Mouse (Mus musculus): ENCODE measurements around the gene Ugt1a10.

The Ugt1a10 gene

DNA sequence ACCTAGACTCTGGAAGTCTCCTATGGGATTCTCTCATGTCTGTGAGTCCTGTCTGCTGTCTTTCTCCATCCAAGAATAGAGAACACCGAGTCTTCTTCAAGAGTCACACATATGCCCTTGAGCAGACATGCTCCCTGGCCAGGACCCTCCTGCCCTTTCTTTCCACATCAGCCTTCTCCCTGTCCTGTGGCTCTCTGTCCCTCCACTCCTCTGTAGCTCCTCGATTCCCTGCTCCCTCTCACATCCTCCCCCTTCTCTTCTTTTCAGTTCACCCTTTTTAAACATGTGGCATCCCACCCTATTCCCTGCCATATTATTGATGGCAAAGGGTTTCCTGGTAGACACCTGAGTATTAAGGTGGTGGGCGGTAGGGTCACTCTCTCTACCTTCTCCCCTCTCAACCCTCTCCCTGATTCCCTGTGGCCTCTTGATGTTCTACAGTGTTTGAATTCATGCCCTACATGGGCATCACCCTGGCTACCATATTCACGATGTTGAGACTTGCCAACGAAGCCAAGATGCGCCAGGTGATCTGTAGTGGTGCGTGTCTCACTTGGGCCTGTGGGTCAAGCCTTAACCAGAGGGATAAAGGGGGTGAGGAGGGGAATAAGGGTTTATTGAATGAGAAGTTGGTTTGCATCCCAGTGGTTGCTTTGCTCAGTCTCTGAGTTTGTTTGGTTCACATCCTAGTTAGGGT, 176.8 kb downstream of the Ugt1a10 start:
- DNase-seq: no peak

DNA sequence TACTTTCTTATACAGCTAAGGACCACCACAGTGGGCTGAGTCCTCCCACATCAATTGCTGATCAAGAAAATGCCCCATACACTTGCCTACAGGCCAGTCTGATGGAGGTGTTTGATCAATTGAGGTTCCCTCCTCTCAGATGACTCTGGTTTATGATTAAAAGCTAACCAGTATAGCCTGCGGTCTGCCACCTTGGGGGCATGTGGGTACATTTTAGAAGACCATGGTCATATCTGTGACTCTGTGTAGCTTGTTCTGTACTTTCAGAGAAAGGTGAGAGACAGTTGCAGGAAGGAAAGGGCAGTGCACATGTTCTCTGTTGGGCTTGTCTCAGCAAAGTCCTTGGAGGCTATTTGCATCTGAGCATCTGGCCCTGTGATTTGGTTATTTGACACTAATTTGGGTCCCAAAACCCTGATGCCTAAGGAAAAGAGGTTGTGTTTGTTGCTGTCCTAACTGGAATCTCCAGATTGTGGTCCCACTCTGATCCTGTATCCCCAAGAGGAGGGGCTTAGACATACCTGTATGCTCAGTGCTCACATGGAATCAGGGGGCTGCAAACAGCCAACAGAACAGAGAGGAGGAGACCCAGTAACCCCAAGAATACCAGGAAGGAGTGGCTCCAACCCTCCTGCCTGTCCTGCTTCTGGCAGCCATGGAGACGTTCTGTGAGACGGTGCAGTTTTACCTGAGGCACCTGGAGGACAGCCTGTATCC, 177.6 kb downstream of the Ugt1a10 start:
- DNase-seq: no peak

DNA sequence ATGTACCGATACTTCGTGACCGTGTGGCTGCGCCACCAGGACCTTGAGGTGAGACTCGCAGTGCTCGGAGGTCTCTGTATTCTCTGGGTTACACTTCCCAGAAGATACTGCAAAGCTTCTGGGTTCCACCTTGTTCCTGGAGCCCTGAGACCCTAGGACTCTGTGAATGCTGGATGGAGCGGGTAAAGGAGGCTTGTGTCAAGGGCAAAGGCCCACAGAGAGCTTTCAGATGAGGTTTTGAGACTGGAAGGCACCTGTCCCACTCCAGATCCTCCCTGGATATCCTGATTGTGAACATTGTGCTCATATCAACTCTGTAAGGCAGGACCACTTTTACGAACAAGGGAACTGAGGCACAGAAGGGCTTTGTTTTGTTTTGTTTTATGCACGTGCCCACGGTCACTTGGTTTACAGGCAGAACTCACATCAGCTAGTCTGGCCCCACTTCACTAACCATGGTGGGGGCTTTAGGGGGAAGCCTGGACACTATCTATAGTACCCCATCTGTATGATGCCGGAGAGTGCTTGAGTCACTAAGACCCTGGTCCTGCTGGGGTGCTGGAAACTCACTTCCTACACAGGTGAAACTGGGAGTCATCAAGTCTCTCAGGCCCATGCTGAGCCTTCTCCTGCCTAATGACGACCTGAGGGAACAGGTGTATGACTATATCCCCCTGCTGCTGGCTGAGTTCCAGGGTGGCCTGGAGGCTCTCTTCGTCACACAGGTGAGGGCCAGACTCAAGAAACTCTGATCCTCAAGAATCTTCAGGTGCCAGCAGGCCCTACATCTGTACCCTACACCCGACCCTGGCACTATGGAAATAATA, 178.4 kb downstream of the Ugt1a10 start:
- DNase-seq: peak in 1 of 2 experiments; percentile 27

DNA sequence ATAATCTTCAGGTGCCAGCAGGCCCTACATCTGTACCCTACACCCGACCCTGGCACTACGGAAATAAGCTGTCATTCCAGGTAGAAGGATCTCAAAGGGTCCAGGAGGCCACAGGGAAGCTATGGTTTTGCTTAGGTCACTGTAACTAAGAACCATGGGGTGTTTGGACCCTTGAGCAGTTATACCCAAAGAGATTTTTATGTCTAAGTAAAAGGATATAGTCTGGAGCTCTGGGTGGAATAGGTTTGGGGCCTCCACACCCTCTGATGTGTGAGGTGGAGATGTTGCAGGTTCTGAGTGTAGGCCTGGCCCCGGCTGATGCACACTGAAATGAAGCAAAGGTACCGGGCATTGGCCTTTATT, 179.0 kb downstream of the Ugt1a10 start:
- DNase-seq: no peak

DNA sequence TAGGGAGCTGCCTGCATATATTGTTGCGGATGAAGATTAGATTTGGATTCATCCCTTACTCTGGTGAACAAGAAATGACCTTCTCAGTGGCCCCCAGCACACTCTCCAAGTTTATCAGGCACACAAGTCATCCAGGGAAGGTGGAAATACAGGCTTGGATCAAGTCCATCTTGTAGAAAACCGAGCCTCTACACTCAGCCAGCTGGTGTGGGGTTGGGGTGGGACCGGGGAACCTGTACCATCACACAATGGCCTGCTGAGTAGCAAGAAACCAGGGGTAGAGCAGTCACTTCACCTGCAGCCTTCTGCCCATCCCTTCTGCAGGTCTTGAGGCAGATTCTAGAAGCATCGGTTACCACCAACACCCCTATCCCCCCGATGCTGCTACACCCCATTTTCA, 179.5 kb downstream of the Ugt1a10 start:
- peak in 1 of 2 experiments; percentile 10 for DNase-seq

DNA sequence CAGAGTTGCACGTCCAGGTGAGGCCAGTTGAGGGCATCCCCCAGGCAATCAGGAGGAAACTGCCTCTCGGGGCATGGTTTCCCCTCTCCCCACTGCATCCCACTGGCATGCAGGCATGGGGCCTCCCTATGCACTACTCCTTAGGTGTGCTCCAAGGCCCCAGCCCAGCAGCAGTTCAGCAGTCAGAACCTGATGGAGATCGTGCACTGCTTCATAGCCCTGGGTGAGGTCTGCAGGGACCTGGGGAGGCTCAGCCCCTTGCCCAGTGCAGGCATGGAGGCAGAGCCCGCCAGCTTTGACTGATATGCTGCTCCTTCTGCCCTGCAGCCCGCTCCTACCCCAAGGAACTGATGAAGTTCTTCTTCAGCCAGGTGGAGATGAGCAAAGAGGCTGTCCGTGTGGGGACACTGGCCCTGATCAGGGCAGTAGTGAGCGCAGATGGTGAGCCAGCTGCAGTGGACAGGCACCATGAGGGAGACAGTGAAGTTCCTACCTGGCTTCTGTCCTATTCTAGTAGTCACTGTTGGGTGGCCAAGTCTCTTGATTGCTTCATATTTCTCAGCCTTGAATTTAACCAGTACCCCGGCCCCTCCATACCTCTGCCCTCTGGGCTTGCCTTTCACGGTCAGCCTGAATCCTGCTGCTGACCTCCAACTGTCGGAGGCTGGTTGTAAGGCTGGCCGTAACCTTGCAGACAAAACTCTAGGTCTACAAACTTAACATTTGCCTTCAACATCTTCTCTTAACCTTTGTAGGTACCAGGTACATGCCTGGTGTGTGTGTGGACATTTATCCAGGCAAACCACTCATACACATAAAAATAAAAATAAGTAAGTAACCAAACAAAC, 180.1 kb downstream of the Ugt1a10 start:
- no peak for DNase-seq

DNA sequence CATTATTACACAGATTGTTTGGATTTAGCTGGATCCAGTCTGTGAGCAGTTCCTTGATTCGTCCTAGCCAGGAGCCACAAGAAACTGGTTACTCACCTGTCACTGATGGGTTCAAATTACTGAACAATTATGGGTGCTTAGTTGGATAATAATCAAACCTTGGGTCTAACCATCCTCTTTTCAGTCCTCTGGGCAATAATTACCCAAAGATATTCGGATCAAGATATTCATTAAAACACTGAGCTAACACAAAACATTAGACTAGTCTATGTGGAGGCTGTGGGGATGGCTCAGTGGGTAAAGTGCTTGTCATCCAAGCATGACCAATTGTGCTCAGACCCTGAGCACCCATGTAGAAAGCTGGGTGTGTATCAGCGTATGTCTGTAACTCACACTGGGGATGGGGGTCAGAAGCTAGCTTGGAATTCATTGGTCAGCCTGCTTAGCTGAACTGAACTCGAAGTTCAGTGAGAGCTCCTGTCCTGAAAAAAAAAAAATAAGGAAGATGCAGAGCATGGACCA, 180.8 kb downstream of the Ugt1a10 start:
- peak; percentile 59 to 64 for DNase-seq

DNA sequence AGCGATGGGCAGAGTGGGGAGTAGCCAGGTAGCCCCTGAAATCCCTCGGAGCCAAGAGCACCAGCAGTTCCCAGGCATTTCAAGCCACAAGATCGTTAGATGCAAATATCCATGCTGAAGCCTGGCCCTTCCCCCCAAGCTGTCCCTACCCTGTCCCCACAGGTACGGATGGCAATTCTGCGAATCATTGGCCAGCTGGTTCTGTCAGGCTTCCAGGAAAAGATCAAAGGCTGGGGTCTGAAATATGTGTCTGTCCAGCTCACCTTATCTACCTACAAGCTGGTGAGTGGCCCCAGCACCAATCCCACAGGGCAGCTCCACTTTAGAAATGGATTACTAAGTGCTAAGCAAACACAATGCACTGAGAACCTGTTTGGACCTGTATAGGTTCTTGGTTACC, 182.1 kb downstream of the Ugt1a10 start:
- DNase-seq: no peak

DNA sequence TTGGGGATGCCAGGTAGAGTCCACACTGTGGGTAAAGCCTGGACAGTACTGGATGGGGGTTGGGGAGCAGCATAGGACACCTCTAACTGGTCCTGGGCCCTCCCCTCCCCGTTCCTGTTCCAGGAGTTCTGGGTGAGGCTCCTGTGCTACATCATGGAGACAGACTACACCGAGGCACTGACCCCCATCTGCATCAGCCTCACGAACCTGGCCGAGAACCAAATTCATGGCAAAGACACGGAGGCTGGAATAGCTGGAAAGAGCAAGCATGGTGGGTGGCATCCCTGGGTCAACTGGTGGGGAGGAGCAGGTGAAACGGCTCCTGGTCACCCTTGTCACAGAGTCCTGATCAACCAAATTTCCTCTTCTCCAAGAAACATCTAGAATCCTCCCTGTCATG, 183.6 kb downstream of the Ugt1a10 start:
- no peak for DNase-seq

DNA sequence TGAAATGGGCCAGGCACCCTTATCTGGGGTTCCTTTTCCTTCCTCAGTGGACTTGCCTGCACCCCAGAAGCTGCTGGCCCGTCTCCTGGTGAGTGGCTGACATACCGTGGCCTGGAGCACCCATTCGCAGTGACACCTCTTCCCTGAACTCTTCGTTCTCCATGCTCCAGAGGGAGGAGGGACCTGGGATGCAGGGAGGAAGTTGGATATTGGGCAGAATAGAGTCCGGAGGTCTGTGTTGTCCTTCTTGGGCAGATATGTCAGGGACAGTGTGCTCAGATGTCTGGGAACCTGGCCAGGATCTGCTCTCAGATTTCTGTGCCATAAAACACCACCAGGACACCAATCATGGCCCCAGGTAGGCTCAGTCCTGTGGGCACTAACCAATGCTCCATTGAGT, 184.9 kb downstream of the Ugt1a10 start:
- no peak for DNase-seq

DNA sequence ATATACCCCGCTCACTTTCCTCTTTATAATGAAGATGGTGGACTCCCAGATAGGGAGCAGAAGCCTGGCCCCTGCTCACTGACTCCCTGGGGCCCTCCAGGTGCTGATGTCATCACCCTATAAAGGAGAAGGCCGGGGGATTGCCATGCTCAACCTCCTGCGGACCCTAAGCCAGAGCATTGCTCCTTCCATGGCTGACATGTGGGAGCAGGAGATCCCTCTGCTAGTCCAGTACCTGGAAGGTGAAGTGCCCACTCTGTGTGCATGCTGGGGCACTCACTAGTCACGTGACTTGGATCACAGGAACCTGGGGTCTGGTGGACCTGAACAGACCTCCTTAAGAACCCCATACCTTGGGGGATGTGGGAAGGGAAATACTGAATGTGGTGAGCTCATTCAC, 185.4 kb downstream of the Ugt1a10 start:
- DNase-seq: no peak

DNA sequence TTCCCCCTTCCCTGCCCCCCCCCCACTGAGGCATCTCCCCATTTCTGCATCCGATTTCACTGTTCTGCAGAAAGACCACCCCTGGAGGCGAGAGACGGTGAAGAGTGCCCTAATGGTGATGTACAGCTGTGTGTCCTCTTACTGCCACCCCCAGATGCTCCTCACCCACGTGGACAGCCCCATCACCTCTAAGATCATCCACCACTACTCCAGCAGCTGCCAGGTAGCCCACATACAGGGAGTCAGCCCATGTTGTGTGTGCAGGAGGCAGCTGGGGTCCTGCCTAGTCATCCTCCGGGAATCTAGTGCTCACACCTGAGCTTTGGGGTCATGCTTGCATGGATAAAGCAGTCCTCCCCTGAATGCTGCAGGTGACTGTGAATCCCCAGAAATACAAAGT, 188.7 kb downstream of the Ugt1a10 start:
- DNase-seq: no peak

DNA sequence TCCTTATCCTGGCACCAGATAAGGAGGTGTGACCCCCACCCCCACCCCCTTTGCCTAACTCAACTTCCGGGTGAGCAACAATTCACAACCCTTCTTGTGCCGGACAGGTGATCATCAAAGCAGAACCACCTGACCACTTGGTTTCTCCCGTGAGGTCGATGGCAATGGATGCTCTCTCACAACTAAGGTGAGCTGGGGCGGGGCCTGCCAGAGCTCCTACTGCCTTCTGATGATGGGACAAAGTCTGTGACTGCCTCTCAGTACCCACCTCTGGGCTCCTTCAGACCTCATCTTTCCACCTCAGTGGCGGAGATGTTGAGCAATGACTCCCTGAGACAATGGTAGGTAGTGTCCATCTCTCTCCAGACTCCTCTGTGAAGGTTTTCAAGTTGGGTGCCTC, 190.7 kb downstream of the Ugt1a10 start:
- no peak for DNase-seq

DNA sequence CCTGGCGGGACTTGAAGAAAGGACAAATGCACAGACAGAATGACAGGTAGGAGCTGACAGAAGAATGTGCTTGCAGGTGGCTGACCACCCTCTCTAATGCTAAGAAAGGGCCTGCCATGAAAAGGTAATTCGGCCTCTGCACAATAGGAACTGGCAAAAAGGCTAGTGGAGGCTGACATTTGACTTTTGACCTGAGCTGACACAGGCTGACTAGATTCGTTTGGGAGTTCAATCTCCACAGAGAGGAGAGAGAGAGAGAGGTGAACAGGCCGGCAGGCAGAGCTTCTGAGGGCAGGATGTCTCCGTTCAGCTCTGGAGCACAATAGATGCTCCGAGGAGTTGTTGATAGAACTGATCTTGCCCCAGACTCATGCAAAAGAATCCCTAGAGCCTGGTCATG, 191.2 kb downstream of the Ugt1a10 start:
- DNase-seq: no peak

DNA sequence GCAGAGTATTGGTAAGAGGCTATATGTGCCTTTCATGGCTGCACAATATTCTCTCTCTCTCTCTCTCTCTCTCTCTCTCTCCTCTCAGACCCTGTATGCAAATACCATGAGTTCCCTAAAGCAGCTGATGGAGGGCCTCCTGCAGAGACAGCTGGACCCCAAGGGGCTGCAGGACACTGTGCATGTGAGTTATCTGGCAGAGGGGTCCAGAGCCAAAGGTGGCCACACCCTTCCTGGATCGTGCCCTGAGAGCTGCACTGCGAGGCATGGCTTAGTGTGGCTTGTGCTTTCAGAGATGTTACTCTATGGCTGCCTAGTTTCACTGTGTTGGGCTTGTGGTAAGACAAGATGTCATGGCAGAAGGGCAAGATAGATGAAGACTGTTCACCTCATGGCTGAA, 192.5 kb downstream of the Ugt1a10 start:
- no peak for DNase-seq

DNA sequence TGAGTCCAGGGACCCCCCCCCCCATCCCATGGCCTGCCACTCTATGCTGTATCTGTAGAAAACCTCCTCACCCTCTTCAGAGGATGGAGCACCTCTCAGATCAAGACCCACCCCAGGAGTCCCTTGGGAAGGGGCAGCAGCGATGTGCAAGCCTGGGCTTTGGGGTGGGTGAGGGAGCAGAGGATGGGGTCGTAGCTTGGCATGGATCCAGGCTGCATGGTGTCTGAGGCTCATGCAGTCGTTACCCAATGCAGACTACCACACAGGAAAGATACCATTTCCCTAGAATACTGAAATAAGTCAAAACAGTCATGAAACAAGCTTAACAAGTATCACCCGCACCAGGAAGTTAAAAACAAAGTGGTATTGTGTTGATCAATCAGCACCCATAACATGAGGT, 193.5 kb downstream of the Ugt1a10 start:
- DNase-seq: no peak

DNA sequence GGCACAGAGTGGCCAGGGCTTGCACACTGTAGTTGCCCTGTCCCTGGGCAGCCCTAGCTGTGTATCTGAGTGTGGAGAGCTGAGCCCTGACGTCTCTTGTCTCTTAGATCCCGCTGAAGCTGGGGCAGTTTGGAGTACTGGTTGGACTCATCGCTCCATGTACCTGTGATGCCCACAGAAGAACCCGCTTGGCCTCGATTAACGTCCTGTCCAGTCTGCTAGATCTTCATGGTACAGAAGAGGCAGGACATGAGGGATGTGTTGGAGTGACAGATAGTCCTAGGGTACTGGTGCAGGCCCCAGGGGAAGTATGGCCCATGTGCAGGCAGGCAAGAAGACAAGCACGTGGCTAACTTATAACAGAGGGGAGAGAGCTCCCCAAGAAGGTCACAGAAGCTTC, 194.4 kb downstream of the Ugt1a10 start:
- no peak for DNase-seq

DNA sequence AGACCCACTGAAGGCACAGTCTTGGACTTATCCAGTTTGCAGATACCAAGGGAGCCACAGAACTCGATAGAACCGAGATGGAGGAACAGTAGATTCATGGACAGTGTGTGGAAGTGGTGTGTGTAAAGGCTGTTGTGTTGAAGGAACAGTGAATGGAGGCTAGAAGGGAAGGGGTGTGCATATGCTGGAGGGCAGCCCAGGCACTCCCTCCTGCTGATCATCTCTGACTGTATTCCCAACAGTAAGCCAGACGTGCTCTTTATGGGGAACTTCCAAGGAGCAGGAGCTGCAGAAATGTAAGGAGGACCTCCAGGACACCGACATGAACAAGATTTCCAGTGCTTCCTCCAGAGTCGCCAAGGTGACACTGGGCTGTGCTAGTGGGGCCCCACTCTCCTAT, 194.8 kb downstream of the Ugt1a10 start:
- no peak for DNase-seq

DNA sequence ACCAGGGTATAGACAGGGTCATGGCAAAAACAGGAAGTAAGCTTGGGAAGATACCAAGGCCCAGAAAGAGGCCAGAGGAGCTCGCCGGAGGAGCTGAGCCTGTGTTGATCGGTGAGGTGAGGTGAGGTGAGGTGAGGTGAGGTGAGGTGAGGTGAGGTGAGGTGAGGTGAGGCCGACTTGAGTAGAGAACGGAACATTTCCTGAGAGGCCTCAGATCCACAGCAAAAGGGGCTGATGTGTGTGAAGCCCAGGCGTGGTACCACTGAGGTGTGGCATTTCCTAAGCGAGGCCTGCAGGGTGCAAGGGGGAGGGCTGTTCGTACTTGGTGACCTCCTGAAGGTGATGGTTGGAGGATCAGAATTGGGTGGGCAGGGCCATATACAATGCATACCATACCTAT, 197.9 kb downstream of the Ugt1a10 start:
- DNase-seq: no peak

DNA sequence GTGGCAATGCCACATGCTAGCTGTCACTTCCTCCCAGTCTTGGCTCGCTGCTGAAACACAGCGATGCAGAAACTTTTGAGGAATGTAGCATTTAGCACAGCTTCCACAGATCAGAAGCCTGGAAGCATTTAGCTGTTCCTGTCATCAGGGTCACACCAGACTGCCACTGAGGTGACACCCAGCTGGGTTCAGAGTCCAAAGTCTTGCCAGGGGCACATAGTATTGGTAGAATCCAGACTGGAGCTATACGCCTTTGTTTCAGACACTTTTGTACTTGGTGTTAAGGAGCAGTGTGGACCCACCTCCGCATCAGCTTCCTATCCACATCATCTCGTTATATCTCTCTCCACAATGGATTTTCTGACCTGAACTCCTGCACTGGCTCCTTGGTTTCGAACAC, 198.4 kb downstream of the Ugt1a10 start:
- DNase-seq: no peak

DNA sequence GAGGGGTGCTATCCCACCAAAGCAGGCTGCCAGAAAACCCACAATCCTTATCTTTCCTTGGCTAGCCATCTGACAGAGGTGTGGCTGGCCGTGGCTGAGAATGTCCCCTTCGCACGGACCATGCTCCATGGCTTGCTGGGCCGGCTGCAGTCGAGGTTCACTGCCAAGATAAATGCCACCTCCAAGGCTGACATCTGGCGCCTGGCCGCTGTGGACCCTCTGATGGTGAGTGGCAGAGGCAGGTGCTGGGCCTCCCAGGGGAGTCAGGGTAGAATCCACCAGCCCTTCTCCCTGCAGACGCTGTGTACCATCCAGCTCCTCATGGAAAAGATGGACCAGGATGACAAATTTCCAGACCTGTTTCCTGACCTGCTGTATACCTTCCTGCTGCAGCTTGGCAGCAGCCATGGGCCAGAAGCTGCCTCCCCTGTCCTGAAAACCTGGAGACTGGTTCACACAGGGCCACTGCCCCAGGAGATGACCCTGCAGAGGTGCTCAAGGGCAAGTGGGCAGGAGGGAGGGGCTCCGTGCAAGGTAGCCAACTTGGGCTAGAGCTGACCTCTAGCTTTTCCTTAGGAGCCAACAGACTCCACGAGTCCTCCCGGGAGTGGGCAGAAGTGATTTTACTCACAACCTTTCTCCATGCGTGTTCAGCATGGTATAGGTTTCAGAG, 199.7 kb downstream of the Ugt1a10 start:
- DNase-seq: no peak

DNA sequence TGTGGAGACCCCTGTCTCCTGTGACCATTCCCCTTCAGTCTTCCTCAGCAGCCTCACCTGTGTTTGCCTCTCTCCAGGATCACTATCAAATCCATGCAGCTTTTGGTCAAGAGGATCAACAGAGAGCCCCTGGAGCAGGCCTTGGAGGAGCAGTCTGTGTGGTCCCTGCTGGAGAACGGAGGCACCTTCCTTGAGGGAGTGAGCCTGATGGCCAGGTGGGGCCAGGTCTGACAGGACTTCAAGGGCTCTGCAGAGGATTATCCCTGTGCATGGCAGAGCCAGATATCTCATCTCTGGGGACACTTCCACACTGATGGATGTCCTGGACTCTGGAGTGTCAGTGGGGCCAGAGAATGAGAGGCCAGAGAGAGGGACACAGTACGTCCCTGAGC, 200.3 kb downstream of the Ugt1a10 start:
- DNase-seq: no peak

Data from kidney, postnatal 36 days (tissue).